Mouse (Mus musculus): Measurements from ENCODE around the gene Igfbp4. TPM values are rescaled to one million over a fixed set of nuclear protein-coding genes. Genes with fewer than 3 reads are reported as not detected.

Igfbp4 gene
- polyA plus RNA-seq, 1 experiment from 2014 or later: 494 TPM

- Histone ChIP-seq H3K4me1 (ENCODE audit: control insufficient read depth, insufficient read depth, low read length) (no peaks in the 10 kb centered on the region), H3K9me3 (ENCODE audit: control insufficient read depth, low read depth, low read length) (no peaks in the 10 kb centered on the region), H3K27me3 (ENCODE audit: control insufficient read depth, insufficient read depth, low read length) (no peaks in the 10 kb centered on the region), H3K36me3 (ENCODE audit: control insufficient read depth, insufficient read depth, low read length) (no peaks in the 10 kb centered on the region), H3K4me2 (replicated peaks; ENCODE audit: low read depth, low read length) (no peak overlapping the region), H3K9ac (replicated peaks; ENCODE audit: low read depth, low read length) (no peak overlapping the region), H3K27ac (ENCODE audit: low read length) (no peak overlapping the region), H3K4me3 (ENCODE audit: low read depth, low read length) (no peak overlapping the region)
- ATAC-seq (ENCODE audit: insufficient number of reproducible peaks, insufficient read depth, low FRiP score, low read depth): no peak
- 76% methylated on average over 6 of the region's 6 CpGs for WGBS
Measured at GRCm38 (mm10) chr11:99036254-99036653, 4.8 kb upstream of the Igfbp4 start.

- Histone ChIP-seq H3K27me3 (ENCODE audit: control insufficient read depth, insufficient read depth, low read length) (no peaks in the 10 kb centered on the region), H3K9me3 (ENCODE audit: control insufficient read depth, low read depth, low read length) (no peaks in the 10 kb centered on the region), H3K27ac (ENCODE audit: low read length) (peak overlapping the region; percentile 90), H3K4me3 (ENCODE audit: low read depth, low read length) (peak overlapping the region; percentile 78), H3K4me2 (replicated peaks; ENCODE audit: low read depth, low read length) (peak overlapping the region; percentile 76), H3K9ac (replicated peaks; ENCODE audit: low read depth, low read length) (peak overlapping the region; percentile 89), H3K36me3 (ENCODE audit: control insufficient read depth, insufficient read depth, low read length) (peaks cover 7% of the 10 kb centered on the region; the same call in 1 of the 2 replicates), H3K4me1 (ENCODE audit: control insufficient read depth, insufficient read depth, low read length) (peaks cover 13% of the 10 kb centered on the region)
- WGBS: under 1% methylated on average over 15 of the region's 15 CpGs
- ATAC-seq (ENCODE audit: insufficient number of reproducible peaks, insufficient read depth, low FRiP score, low read depth): peak; percentile 68; the same call in 1 of the 2 replicates
Measured at GRCm38 (mm10) chr11:99039782-99040181, 1.3 kb upstream of the Igfbp4 start.

- H3K27ac ChIP-seq (ENCODE audit: low read length): peak overlapping the region; percentile 90
- peak overlapping the region; percentile 78 for H3K4me3 ChIP-seq (ENCODE audit: low read depth, low read length)
- peaks cover 20% of the 10 kb centered on the region for H3K4me1 ChIP-seq (ENCODE audit: control insufficient read depth, insufficient read depth, low read length)
- WGBS: 2% methylated on average over 17 of the region's 17 CpGs
- H3K36me3 ChIP-seq (ENCODE audit: control insufficient read depth, insufficient read depth, low read length): peaks cover 7% of the 10 kb centered on the region; the same call in 1 of the 2 replicates
- H3K9ac ChIP-seq (replicated peaks; ENCODE audit: low read depth, low read length): peak overlapping the region; percentile 89
- H3K9me3 ChIP-seq (ENCODE audit: control insufficient read depth, low read depth, low read length): no peaks in the 10 kb centered on the region
- peak; percentile 5; the same call in 1 of the 2 replicates for ATAC-seq (ENCODE audit: insufficient number of reproducible peaks, insufficient read depth, low FRiP score, low read depth)
- peak overlapping the region; percentile 76 for H3K4me2 ChIP-seq (replicated peaks; ENCODE audit: low read depth, low read length)
- no peaks in the 10 kb centered on the region for H3K27me3 ChIP-seq (ENCODE audit: control insufficient read depth, insufficient read depth, low read length)
Measured at GRCm38 (mm10) chr11:99040346-99040974, 584 bp upstream of the Igfbp4 start.

GRCm38 (mm10) chr11:99041841-99042780 lies 1.1 kb downstream of the Igfbp4 start:
- H3K9me3 ChIP-seq (ENCODE audit: control insufficient read depth, low read depth, low read length): no peaks in the 10 kb centered on the region
- no peaks in the 10 kb centered on the region for H3K27me3 ChIP-seq (ENCODE audit: control insufficient read depth, insufficient read depth, low read length)
- peak overlapping the region; percentile 78 for H3K4me3 ChIP-seq (ENCODE audit: low read depth, low read length)
- peaks cover 7% of the 10 kb centered on the region; the same call in 1 of the 2 replicates for H3K36me3 ChIP-seq (ENCODE audit: control insufficient read depth, insufficient read depth, low read length)
- peak overlapping the region; percentile 90 for H3K27ac ChIP-seq (ENCODE audit: low read length)
- H3K9ac ChIP-seq (replicated peaks; ENCODE audit: low read depth, low read length): peak overlapping the region; percentile 89
- no peak for ATAC-seq (ENCODE audit: insufficient number of reproducible peaks, insufficient read depth, low FRiP score, low read depth)
- H3K4me2 ChIP-seq (replicated peaks; ENCODE audit: low read depth, low read length): peak overlapping the region; percentile 76
- 25% methylated on average over 16 of the region's 16 CpGs for WGBS
- peaks cover 37% of the 10 kb centered on the region for H3K4me1 ChIP-seq (ENCODE audit: control insufficient read depth, insufficient read depth, low read length)

- H3K9ac ChIP-seq (replicated peaks; ENCODE audit: low read depth, low read length): peak overlapping the region; percentile 89
- WGBS: 22% methylated on average over 12 of the region's 12 CpGs
- no peak for ATAC-seq (ENCODE audit: insufficient number of reproducible peaks, insufficient read depth, low FRiP score, low read depth)
- H3K4me2 ChIP-seq (replicated peaks; ENCODE audit: low read depth, low read length): peak overlapping the region; percentile 76
- peak overlapping the region; percentile 90 for H3K27ac ChIP-seq (ENCODE audit: low read length)
- peaks cover 7% of the 10 kb centered on the region; the same call in 1 of the 2 replicates for H3K36me3 ChIP-seq (ENCODE audit: control insufficient read depth, insufficient read depth, low read length)
- no peaks in the 10 kb centered on the region for H3K9me3 ChIP-seq (ENCODE audit: control insufficient read depth, low read depth, low read length)
- H3K4me3 ChIP-seq (ENCODE audit: low read depth, low read length): peak overlapping the region; percentile 78
- peaks cover 45% of the 10 kb centered on the region for H3K4me1 ChIP-seq (ENCODE audit: control insufficient read depth, insufficient read depth, low read length)
- no peaks in the 10 kb centered on the region for H3K27me3 ChIP-seq (ENCODE audit: control insufficient read depth, insufficient read depth, low read length)
Measured at GRCm38 (mm10) chr11:99042834-99043431, 1.9 kb downstream of the Igfbp4 start.

GRCm38 (mm10) chr11:99043632-99044031 lies 2.6 kb downstream of the Igfbp4 start:
- H3K4me2 ChIP-seq (replicated peaks; ENCODE audit: low read depth, low read length): peak overlapping the region; percentile 37

GRCm38 (mm10) chr11:99044306-99044705 lies 3.3 kb downstream of the Igfbp4 start:
- Histone ChIP-seq H3K9ac (replicated peaks; ENCODE audit: low read depth, low read length) (no peak overlapping the region), H3K4me2 (replicated peaks; ENCODE audit: low read depth, low read length) (peak overlapping the region; percentile 37), H3K4me1 (ENCODE audit: control insufficient read depth, insufficient read depth, low read length) (peaks cover 45% of the 10 kb centered on the region), H3K36me3 (ENCODE audit: control insufficient read depth, insufficient read depth, low read length) (peaks cover 20% of the 10 kb centered on the region), H3K27me3 (ENCODE audit: control insufficient read depth, insufficient read depth, low read length) (no peaks in the 10 kb centered on the region), H3K9me3 (ENCODE audit: control insufficient read depth, low read depth, low read length) (no peaks in the 10 kb centered on the region), H3K27ac (ENCODE audit: low read length) (no peak overlapping the region), H3K4me3 (ENCODE audit: low read depth, low read length) (peak overlapping the region; percentile 11; the same call in 1 of the 2 replicates)
- 66% methylated on average over 5 of the region's 5 CpGs for WGBS
- no peak for ATAC-seq (ENCODE audit: insufficient number of reproducible peaks, insufficient read depth, low FRiP score, low read depth)

More at GRCm38 (mm10) chr11:99043632-99044031, 2.6 kb downstream of the Igfbp4 start:
- no peak for ATAC-seq (ENCODE audit: insufficient number of reproducible peaks, insufficient read depth, low FRiP score, low read depth)
- 59% methylated on average over 6 of the region's 6 CpGs for WGBS
- peaks cover 13% of the 10 kb centered on the region; the same call in 1 of the 2 replicates for H3K36me3 ChIP-seq (ENCODE audit: control insufficient read depth, insufficient read depth, low read length)
- peak overlapping the region; percentile 45; the same call in 1 of the 2 replicates for H3K27ac ChIP-seq (ENCODE audit: low read length)
- no peak overlapping the region for H3K9ac ChIP-seq (replicated peaks; ENCODE audit: low read depth, low read length)
- H3K4me3 ChIP-seq (ENCODE audit: low read depth, low read length): peak overlapping the region; percentile 11
- H3K9me3 ChIP-seq (ENCODE audit: control insufficient read depth, low read depth, low read length): no peaks in the 10 kb centered on the region
- peaks cover 45% of the 10 kb centered on the region for H3K4me1 ChIP-seq (ENCODE audit: control insufficient read depth, insufficient read depth, low read length)
- H3K27me3 ChIP-seq (ENCODE audit: control insufficient read depth, insufficient read depth, low read length): no peaks in the 10 kb centered on the region
